Mouse (Mus musculus) intestine, embryonic 16.5 days (tissue): ENCODE measurements around the gene Exph5. TPM values are rescaled to one million over a fixed set of nuclear protein-coding genes. Genes with fewer than 3 reads are reported as not detected.

Source experiments
- ATAC-seq: fragments of 200-750 bp; cut with Nextera tagmentation; 2 replicates; pipeline ENCODE4 v1.8.0; 2017; ENCODE audit warnings: moderate TSS enrichment, moderate library complexity
- H3K27ac ChIP-seq: fragments of 300-500 bp; sonication (generic); 2 replicates; pipeline ENCODE4 v1.5.1; 2014; ENCODE audit warnings: mild to moderate bottlenecking, low read length
- H3K27me3 ChIP-seq: fragments of 300-500 bp; sonication (generic); replicated peaks from 2 replicates; pipeline ENCODE4 v1.6.1; 2014; ENCODE audit warnings: low read length, control low read depth, mixed read lengths; ENCODE audit not compliant: control insufficient read depth, insufficient read depth
- H3K36me3 ChIP-seq: fragments of 300-500 bp; sonication (generic); 2 replicates; pipeline ENCODE4 v1.6.1; 2014; ENCODE audit warnings: low read length, control low read depth; ENCODE audit not compliant: control insufficient read depth, insufficient read depth
- H3K4me1 ChIP-seq: fragments of 300-500 bp; sonication (generic); 2 replicates; pipeline ENCODE4 v1.6.1; 2014; ENCODE audit warnings: low read length, control low read depth, mixed read lengths; ENCODE audit not compliant: control insufficient read depth, insufficient read depth
- H3K4me2 ChIP-seq: fragments of 300-500 bp; sonication (generic); 2 replicates; pipeline ENCODE4 v1.6.1; 2014; ENCODE audit warnings: low read depth, low read length, control low read depth
- H3K4me3 ChIP-seq: fragments of 300-500 bp; sonication (generic); 2 replicates; pipeline ENCODE4 v1.5.1; 2014; ENCODE audit warnings: mild to moderate bottlenecking, low read length
- H3K9ac ChIP-seq: fragments of 300-500 bp; sonication (generic); 2 replicates; pipeline ENCODE4 v1.6.1; 2014; ENCODE audit warnings: low read depth, low read length
- H3K9me3 ChIP-seq: fragments of 300-500 bp; sonication (generic); 2 replicates; pipeline ENCODE4 v1.6.1; 2016; ENCODE audit warnings: low read length, control low read depth; ENCODE audit not compliant: control insufficient read depth
- WGBS: fragments of 180-500 bp; shearing (Covaris S2); extraction: QIAGEN DNeasy Blood & Tissue Kit; methylation state at CpG from one replicate; pipeline ENCODE4 v1.1.7; 2014; 5-methylcytosine and 5-hydroxymethylcytosine counted together
- polyA plus RNA-seq: library from polyadenylated mRNA; unstranded; fragments of >200 nt; fragmentation: Nextera tagmentation; extraction: Ambion mirVana; gene quantifications from 2 replicates; pipeline ENCODE4 v1.2.1, GENCODE M21; 2015

Exph5 gene
- polyA plus RNA-seq, 1 experiment from 2014 or later: 2.8 TPM

DNA sequence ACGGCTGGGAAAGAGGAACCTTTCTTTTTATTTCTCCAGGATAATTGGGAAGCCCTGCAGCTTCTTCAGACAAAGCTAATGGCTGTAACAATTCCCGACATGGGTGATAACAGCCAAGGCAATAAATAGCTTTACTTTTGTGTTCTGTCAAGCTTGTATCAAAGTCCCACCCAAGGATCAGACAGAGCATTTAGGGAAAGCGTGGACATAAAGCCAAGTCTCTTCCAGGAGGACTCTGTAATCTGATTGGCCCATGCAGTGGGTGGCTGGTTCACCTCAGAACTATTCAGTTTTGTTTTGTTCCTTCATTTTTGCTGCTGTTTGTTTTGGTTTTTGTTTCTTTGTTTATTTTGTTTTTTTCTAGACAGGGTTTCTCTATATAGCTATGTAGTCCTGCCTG, 44.3 kb downstream of the Exph5 start:
- peaks cover 4% of the 10 kb centered on the region; the same call in 1 of the 2 replicates for H3K4me1 ChIP-seq
- H3K4me3 ChIP-seq: no peak overlapping the region
- no peaks in the 10 kb centered on the region for H3K9me3 ChIP-seq
- no peak overlapping the region for H3K27ac ChIP-seq
- no peak for ATAC-seq
- no peaks in the 10 kb centered on the region for H3K27me3 ChIP-seq
- H3K9ac ChIP-seq: no peak overlapping the region
- no peak overlapping the region for H3K4me2 ChIP-seq
- 0 out of 2 replicates have a peak, but pooled peaks cover 4% of the 10 kb centered on the region for H3K36me3 ChIP-seq
- 33% methylated on average over 3 of the region's 3 CpGs for WGBS

GRCm38 (mm10) chr9:53346402-53346801, 44.9 kb downstream of the Exph5 start:
- Histone ChIP-seq H3K27ac (no peak overlapping the region), H3K4me3 (no peak overlapping the region), H3K4me2 (no peak overlapping the region), H3K4me1 (peaks cover 4% of the 10 kb centered on the region; the same call in 1 of the 2 replicates), H3K9me3 (no peaks in the 10 kb centered on the region), H3K9ac (no peak overlapping the region), H3K27me3 (no peaks in the 10 kb centered on the region), H3K36me3 (0 out of 2 replicates have a peak, but pooled peaks cover 4% of the 10 kb centered on the region)
- ATAC-seq: no peak
- 67% methylated on average over 6 of the region's 6 CpGs for WGBS

DNA sequence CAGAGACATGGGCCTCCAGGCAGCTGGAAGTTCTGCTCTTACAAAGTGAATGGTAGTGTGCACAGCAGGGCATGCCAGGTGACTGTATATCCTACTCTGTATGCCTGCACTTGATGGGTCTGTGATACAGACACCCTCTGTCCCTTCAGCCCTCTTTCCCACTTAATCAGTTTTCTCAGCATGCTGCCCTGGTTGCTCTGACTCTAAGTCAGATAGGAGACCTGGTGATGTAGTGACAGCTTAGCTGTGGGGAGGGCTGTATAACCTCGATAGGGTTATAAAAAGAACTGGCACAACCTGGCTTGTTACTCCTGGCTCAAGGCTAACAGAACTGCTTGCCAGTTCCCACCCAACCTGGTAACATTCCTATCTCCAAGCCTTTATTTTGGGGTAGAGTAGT, 47.7 kb downstream of the Exph5 start:
- Histone ChIP-seq H3K9me3 (no peaks in the 10 kb centered on the region), H3K27ac (no peak overlapping the region), H3K36me3 (0 out of 2 replicates have a peak, but pooled peaks cover 4% of the 10 kb centered on the region), H3K9ac (no peak overlapping the region), H3K4me2 (no peak overlapping the region), H3K4me1 (peaks cover 4% of the 10 kb centered on the region; the same call in 1 of the 2 replicates), H3K27me3 (no peaks in the 10 kb centered on the region), H3K4me3 (no peak overlapping the region)
- WGBS: 68% methylated on average over 1 of the region's 1 CpGs
- no peak for ATAC-seq

DNA sequence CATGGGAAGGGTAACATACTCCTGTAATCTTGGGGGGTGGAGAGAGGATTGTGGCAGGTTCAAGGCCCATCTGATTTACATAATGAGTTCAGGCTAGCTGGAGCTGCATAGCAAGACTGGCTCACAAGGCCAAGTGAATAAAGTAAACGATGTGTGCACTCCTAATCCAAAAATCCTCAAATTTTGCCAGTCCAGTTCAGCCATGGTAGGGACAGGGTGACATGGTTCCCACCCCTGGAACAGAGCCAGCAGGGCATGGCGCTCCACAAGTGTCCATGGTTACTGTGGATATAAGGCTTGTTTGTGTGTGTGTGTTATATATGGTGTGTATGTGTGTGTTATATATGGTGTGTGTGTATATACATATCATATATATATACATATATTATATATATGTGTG, 48.9 kb downstream of the Exph5 start:
- Histone ChIP-seq H3K9ac (no peak overlapping the region), H3K27ac (no peak overlapping the region), H3K4me1 (no peaks in the 10 kb centered on the region), H3K36me3 (0 out of 2 replicates have a peak, but pooled peaks cover 4% of the 10 kb centered on the region), H3K4me2 (no peak overlapping the region), H3K27me3 (no peaks in the 10 kb centered on the region), H3K4me3 (no peak overlapping the region), H3K9me3 (no peaks in the 10 kb centered on the region)
- no peak for ATAC-seq
- 90% methylated on average over 2 of the region's 2 CpGs for WGBS

- ATAC-seq: no peak
- no peak overlapping the region for H3K4me3 ChIP-seq
- no peaks in the 10 kb centered on the region for H3K4me1 ChIP-seq
- H3K9me3 ChIP-seq: no peaks in the 10 kb centered on the region
- 0 out of 2 replicates have a peak, but pooled peaks cover 4% of the 10 kb centered on the region for H3K36me3 ChIP-seq
- H3K4me2 ChIP-seq: no peak overlapping the region
- no peak overlapping the region for H3K27ac ChIP-seq
- H3K27me3 ChIP-seq: no peaks in the 10 kb centered on the region
- 90% methylated on average over 6 of the region's 6 CpGs for WGBS
- no peak overlapping the region for H3K9ac ChIP-seq
Observed at GRCm38 (mm10) chr9:53351899-53352298, 50.4 kb downstream of the Exph5 start.

DNA sequence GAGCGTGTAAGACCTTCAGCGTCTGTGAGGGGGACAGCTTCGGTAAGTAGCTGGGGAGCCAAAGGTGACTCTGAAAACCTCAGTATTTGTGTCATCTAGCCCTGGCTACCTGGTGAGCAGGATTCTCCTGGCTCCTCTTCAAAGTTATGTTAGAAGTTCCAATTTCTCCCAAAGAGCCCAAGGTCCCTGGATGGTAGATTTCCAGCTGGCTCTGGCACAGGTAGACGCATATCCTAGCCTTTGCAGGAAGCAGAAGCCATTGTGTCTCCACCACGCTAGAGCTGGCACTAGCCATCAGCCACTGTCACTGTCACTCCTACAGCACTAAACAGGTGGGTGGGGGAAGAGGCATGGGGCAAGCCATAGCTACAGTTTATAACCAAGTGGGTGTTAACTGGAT, 51.7 kb downstream of the Exph5 start:
- WGBS: 93% methylated on average over 5 of the region's 5 CpGs
- H3K27me3 ChIP-seq: no peaks in the 10 kb centered on the region
- H3K4me2 ChIP-seq: no peak overlapping the region
- H3K4me1 ChIP-seq: no peaks in the 10 kb centered on the region
- no peak for ATAC-seq
- H3K36me3 ChIP-seq: 0 out of 2 replicates have a peak, but pooled peaks cover 4% of the 10 kb centered on the region
- H3K27ac ChIP-seq: no peak overlapping the region
- H3K4me3 ChIP-seq: no peak overlapping the region
- no peak overlapping the region for H3K9ac ChIP-seq
- H3K9me3 ChIP-seq: no peaks in the 10 kb centered on the region

- peak overlapping the region; percentile 27; the same call in 1 of the 2 replicates for H3K9ac ChIP-seq
- WGBS: 33% methylated on average over 14 of the region's 14 CpGs
- no peaks in the 10 kb centered on the region for H3K36me3 ChIP-seq
- peak; percentile 99 for ATAC-seq
- no peaks in the 10 kb centered on the region for H3K9me3 ChIP-seq
- H3K27me3 ChIP-seq: no peaks in the 10 kb centered on the region
- H3K4me2 ChIP-seq: peak overlapping the region; percentile 44
- peak overlapping the region; percentile 92 for H3K27ac ChIP-seq
- no peaks in the 10 kb centered on the region for H3K4me1 ChIP-seq
- H3K4me3 ChIP-seq: peak overlapping the region; percentile 32
Observed at GRCm38 (mm10) chr9:53356219-53357155, 55.0 kb downstream of the Exph5 start.

DNA sequence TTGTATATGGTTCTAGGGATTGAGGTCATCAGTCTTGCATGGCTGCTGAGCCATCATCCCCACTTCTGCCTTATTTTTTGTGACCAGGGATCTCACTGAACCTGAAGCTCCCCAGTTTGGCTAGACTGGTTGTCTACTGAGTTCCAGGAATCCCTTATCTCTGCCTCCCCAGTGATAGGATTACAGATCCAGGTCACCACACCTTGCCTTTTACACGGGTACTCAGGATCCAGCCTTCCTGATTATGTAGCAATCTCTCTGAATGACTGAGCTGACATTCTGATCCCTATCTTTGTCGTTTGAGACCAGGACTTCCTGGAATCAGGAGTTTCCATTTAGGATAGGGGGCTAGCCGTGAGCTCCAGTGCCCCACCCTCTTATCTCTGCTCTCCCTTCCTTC, 69.9 kb downstream of the Exph5 start:
- WGBS: 40% methylated on average over 3 of the region's 3 CpGs
- H3K4me2 ChIP-seq: no peak overlapping the region

DNA sequence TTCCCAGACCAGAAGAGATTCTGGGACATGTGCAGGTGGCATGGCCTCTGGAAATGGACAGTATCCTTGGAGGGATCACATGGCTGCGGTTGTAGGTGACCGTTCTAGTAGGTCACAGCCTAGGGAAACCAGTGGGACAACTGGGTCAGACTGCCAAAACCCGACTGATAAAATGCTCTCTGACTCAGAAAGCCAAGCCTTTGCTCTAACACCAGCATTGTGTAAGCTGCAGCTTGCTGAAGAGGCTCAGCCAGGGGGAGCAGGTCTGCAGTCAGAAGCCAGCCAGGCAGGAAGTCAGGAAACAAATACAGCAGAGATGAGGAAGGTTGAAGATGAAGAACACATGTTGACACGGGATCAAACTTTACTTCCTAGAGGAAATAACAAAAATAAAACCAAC, 74.4 kb downstream of the Exph5 start:
- Histone ChIP-seq H3K9me3 (no peaks in the 10 kb centered on the region), H3K4me3 (no peak overlapping the region), H3K4me1 (peaks cover 15% of the 10 kb centered on the region), H3K27me3 (no peaks in the 10 kb centered on the region), H3K9ac (no peak overlapping the region), H3K27ac (peak overlapping the region; percentile 20), H3K36me3 (peaks cover 3% of the 10 kb centered on the region), H3K4me2 (no peak overlapping the region)
- WGBS: 59% methylated on average over 4 of the region's 4 CpGs
- ATAC-seq: peak; percentile 32

More for the DNA sequence above, 69.9 kb downstream of the Exph5 start:
- peak overlapping the region; percentile 55 for H3K27ac ChIP-seq
- H3K36me3 ChIP-seq: peaks cover 3% of the 10 kb centered on the region
- H3K4me1 ChIP-seq: peaks cover 5% of the 10 kb centered on the region; the same call in 1 of the 2 replicates
- no peaks in the 10 kb centered on the region for H3K9me3 ChIP-seq
- no peak overlapping the region for H3K4me3 ChIP-seq
- ATAC-seq: peak; percentile 80
- no peak overlapping the region for H3K9ac ChIP-seq
- no peaks in the 10 kb centered on the region for H3K27me3 ChIP-seq
